In the genomic region with DNA sequence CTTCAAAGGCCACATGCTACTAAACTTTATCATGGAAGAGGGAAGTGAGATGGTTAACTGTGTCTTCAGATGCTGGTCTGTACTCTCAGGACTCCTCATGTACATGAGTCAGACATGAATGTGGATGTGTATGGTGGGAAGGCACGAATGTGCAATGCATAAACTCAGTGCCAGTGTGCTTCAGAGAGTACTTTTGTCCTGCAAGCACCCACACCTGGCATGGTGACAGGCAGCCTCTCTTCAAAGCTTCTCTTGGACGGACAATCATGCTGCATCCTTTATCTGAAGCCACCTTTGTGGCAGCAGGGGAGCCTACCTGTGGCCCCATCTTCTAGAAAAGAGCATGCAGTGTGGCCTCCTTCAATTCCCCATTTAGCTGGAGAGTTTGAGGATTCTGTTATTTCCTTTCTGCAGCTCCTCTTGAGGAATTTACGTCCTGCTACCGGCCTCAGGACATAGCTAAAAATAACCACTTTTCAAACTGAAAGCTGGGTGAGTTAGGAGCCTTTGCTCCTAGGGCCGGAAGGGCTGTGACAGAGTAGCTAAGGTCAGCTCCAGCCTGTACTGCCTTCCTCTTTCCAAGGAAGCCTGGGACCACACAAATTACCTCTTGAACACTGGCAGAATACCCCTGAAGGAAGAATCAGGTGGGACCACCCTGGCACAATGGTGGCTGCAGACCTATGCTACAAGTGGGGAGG, we compare ENCODE assay signal across 9 mouse cellular contexts. TPM values are rescaled to one million over a fixed set of nuclear protein-coding genes. Genes with fewer than 3 reads are reported as not detected.
A peak's percentile ranks its signal among the peaks of the same experiment; 100 is the strongest.
DNase-seq lines count a peak whose midpoint lies in the region; ATAC-seq and TF ChIP-seq lines count a peak whose summit lies in the region.
"Had no signal": no experiment of that assay in that cellular context is flagged by ENCODE, and none has a peak within 500 bp of the region (broad histone marks: within the 10 kb centered on the region; RNA-seq: fewer than 3 reads in every experiment).

No protein-coding gene starts in this region.

- peaks cover 22% of the 10 kb centered on the region for H3K36me3 ChIP-seq in midbrain, embryonic 10.5 days
- no peaks in the 10 kb centered on the region for H3K36me3 ChIP-seq in midbrain, embryonic 15.5 days (replicated peaks)
- peaks cover 11% of the 10 kb centered on the region for H3K36me3 ChIP-seq in heart, embryonic 16.5 days (ENCODE audit: control insufficient read depth, insufficient read depth)
- H3K36me3 ChIP-seq in small intestine, adult 2 months (ENCODE audit: control insufficient read depth, insufficient read depth, low read length) = peaks cover 17% of the 10 kb centered on the region

- 0 out of 2 replicates have a peak overlapping the region, but pooled peaks have one; percentile 46 for H3K27ac ChIP-seq in midbrain, embryonic 10.5 days (replicated peaks)
- H3K27ac ChIP-seq in midbrain, embryonic 15.5 days = no peak overlapping the region
- H3K27ac ChIP-seq in heart, embryonic 16.5 days (ENCODE audit: low read length) = peak overlapping the region; percentile 77
- peak overlapping the region; percentile 24 for H3K27ac ChIP-seq in small intestine, adult 2 months (ENCODE audit: insufficient read depth, low read depth, low read length)
- H3K27ac ChIP-seq: embryonic facial prominence, embryonic 12.5 days had no signal

- H3K9me3 ChIP-seq in midbrain, embryonic 10.5 days (replicated peaks) = no peaks in the 10 kb centered on the region
- H3K9me3 ChIP-seq in midbrain, embryonic 15.5 days = no peaks in the 10 kb centered on the region
- H3K9me3 ChIP-seq in heart, embryonic 16.5 days (replicated peaks; ENCODE audit: control insufficient read depth, low read length) = no peaks in the 10 kb centered on the region; the same call in 1 of the 2 replicates
- H3K9me3 ChIP-seq: embryonic facial prominence, embryonic 12.5 days had no signal

- H3K4me3 ChIP-seq in midbrain, embryonic 10.5 days = no peak overlapping the region
- no peak overlapping the region for H3K4me3 ChIP-seq in midbrain, embryonic 15.5 days
- no peak overlapping the region for H3K4me3 ChIP-seq in heart, embryonic 16.5 days (ENCODE audit: low read length)
- no peak overlapping the region for H3K4me3 ChIP-seq in small intestine, adult 2 months (ENCODE audit: low read depth, low read length)
- H3K4me3 ChIP-seq: embryonic facial prominence, embryonic 12.5 days had no signal

- no peak overlapping the region for H3K9ac ChIP-seq in midbrain, embryonic 15.5 days
- peak overlapping the region; percentile 35 for H3K9ac ChIP-seq in heart, embryonic 16.5 days (ENCODE audit: low read length)
- H3K9ac ChIP-seq: embryonic facial prominence, embryonic 12.5 days had no signal

- ATAC-seq in midbrain, embryonic 15.5 days (replicated peaks) = no peak
- peak; percentile 57; the same call in 1 of the 2 replicates for ATAC-seq in heart, embryonic 16.5 days (replicated peaks; ENCODE audit: extremely low read depth, insufficient read depth, low FRiP score)
- ATAC-seq in erythroid progenitor cell, adult 5-6 weeks (replicated peaks; ENCODE audit: low FRiP score, poor library complexity, severe bottlenecking) = no peak

- TF ChIP-seq POLR2A in small intestine, adult 2 months (IDR thresholded peaks at IDR 0.05; ENCODE audit: low read depth, low read length) = no peak

- intact Hi-C loops in heart, postnatal 14 days (cut with DNase I) = no loop called here

- DNase-seq in heart, adult 11 months = peak; percentile 98
- no peak for DNase-seq in heart, postnatal 14 days
- no peak for DNase-seq in midbrain, embryonic 10.5 days (ENCODE audit: low spot score)
- DNase-seq in gastrocnemius, postnatal 10 days = no peak

- H3K27me3 ChIP-seq in midbrain, embryonic 10.5 days (ENCODE audit: low read depth, poor library complexity, severe bottlenecking) = no peaks in the 10 kb centered on the region
- H3K27me3 ChIP-seq in midbrain, embryonic 15.5 days (replicated peaks) = no peaks in the 10 kb centered on the region
- H3K27me3 ChIP-seq in heart, embryonic 16.5 days (ENCODE audit: control insufficient read depth, insufficient read depth, low read length) = no peaks in the 10 kb centered on the region
- H3K27me3 ChIP-seq in small intestine, adult 2 months (ENCODE audit: control insufficient read depth, insufficient read depth, low read length) = no peaks in the 10 kb centered on the region
- H3K27me3 ChIP-seq: embryonic facial prominence, embryonic 12.5 days had no signal

- peaks cover 32% of the 10 kb centered on the region for H3K4me1 ChIP-seq in midbrain, embryonic 10.5 days
- H3K4me1 ChIP-seq in midbrain, embryonic 15.5 days = peaks cover 16% of the 10 kb centered on the region
- H3K4me1 ChIP-seq in heart, embryonic 16.5 days (ENCODE audit: control insufficient read depth, insufficient read depth, low read length) = peaks cover 33% of the 10 kb centered on the region
- H3K4me1 ChIP-seq in small intestine, adult 2 months (ENCODE audit: control insufficient read depth, insufficient read depth, insufficient read length, low read length) = peaks cover 12% of the 10 kb centered on the region

- TF ChIP-seq CTCF in small intestine, adult 2 months (IDR thresholded peaks at IDR 0.05; ENCODE audit: extremely low read depth, insufficient read length, insufficient replicate concordance, low read depth, low read length) = no peak

- H3K4me2 ChIP-seq in midbrain, embryonic 15.5 days = no peak overlapping the region
- peak overlapping the region; percentile 27 for H3K4me2 ChIP-seq in heart, embryonic 16.5 days (ENCODE audit: low read depth, low read length)
- H3K4me2 ChIP-seq: embryonic facial prominence, embryonic 12.5 days had no signal

- WGBS in midbrain, embryonic 10.5 days = 78% methylated on average over 5 of the region's 5 CpGs
- WGBS in midbrain, embryonic 15.5 days = 71% methylated on average over 5 of the region's 5 CpGs
- 19% methylated on average over 5 of the region's 5 CpGs for WGBS in heart, embryonic 16.5 days
- 65% methylated on average over 5 of the region's 5 CpGs for WGBS in small intestine, adult 2 months

RNA-seq across cellular contexts. Expression of a gene that starts 23.7 kb away (rescaled TPM):
- total RNA-seq in heart, postnatal 14 days (2021) = 10 to 100 TPM; 26.6 to 29.7 TPM
- 9.2 and 11.2 TPM in 2 replicates for polyA plus RNA-seq in midbrain, embryonic 10.5 days (2016; fragmentation: Nextera tagmentation; extraction: Ambion mirVana)
- 22.4 and 23.8 TPM in 2 replicates for polyA plus RNA-seq in midbrain, embryonic 15.5 days (2015; fragmentation: Nextera tagmentation; extraction: Ambion mirVana)
- 5.2 and 6.3 TPM in 2 replicates for polyA plus RNA-seq in heart, embryonic 16.5 days (2015; fragmentation: Nextera tagmentation; extraction: Ambion mirVana)
- 5.5 and 8.9 TPM in 2 replicates for polyA plus RNA-seq in small intestine, adult 2 months (2012; rRNA removed)
- total RNA-seq in gastrocnemius, postnatal 10 days (2021) = 10 to 100 TPM; 15.8 to 20.0 TPM
- 0.36 and 0.84 TPM in 2 replicates for total RNA-seq in erythroid progenitor cell, adult 5-6 weeks (2015; ENCODE audit: low replicate concordance)
- 1.4 TPM in 1 of 2 replicates, not detected in the other for total RNA-seq in erythroid progenitor cell, adult 5-6 weeks (2017; ENCODE audit: low replicate concordance)
